Mouse (Mus musculus): Measurements from ENCODE around the gene Zscan20. TPM values are rescaled to one million over a fixed set of nuclear protein-coding genes. Genes with fewer than 3 reads are reported as not detected.
"Not testable (repeated sequence)": the region's sequence is repeated elsewhere in the genome, so short reads cannot be mapped to it uniquely, and the experiment has no call there.

Zscan20 gene
- polyA plus RNA-seq, 1 experiment from 2014 or later: 5.7 TPM

GRCm38 (mm10) chr4:128609276-128609924 lies 498 bp downstream of the Zscan20 start:
- no peaks in the 10 kb centered on the region for H3K9me3 ChIP-seq
- H3K9ac ChIP-seq (replicated peaks): peak overlapping the region; percentile 73
- 10% methylated on average over 25 of the region's 27 CpGs for WGBS
- no peaks in the 10 kb centered on the region for H3K27me3 ChIP-seq
- peak overlapping the region; percentile 74 for H3K4me2 ChIP-seq (replicated peaks)
- no peak for ATAC-seq
- H3K4me3 ChIP-seq (replicated peaks): peak overlapping the region; percentile 63
- H3K27ac ChIP-seq: no peak overlapping the region
- 0 out of 2 replicates have a peak, but pooled peaks cover 2% of the 10 kb centered on the region for H3K36me3 ChIP-seq
- peaks cover 18% of the 10 kb centered on the region for H3K4me1 ChIP-seq (replicated peaks)

GRCm38 (mm10) chr4:128607661-128608060 lies 2.2 kb downstream of the Zscan20 start:
- no peak overlapping the region for H3K4me2 ChIP-seq (replicated peaks)
- ATAC-seq: no peak
- peaks cover 19% of the 10 kb centered on the region for H3K36me3 ChIP-seq
- no peak overlapping the region for H3K9ac ChIP-seq (replicated peaks)
- WGBS: 87% methylated on average over 11 of the region's 11 CpGs
- no peak overlapping the region for H3K27ac ChIP-seq
- H3K4me3 ChIP-seq (replicated peaks): no peak overlapping the region
- H3K27me3 ChIP-seq: no peaks in the 10 kb centered on the region
- H3K4me1 ChIP-seq (replicated peaks): peaks cover 18% of the 10 kb centered on the region
- H3K9me3 ChIP-seq: no peaks in the 10 kb centered on the region

GRCm38 (mm10) chr4:128606586-128606985 lies 3.3 kb downstream of the Zscan20 start:
- WGBS: over 99% methylated on average over 7 of the region's 7 CpGs
- no peaks in the 10 kb centered on the region for H3K9me3 ChIP-seq
- H3K4me1 ChIP-seq (replicated peaks): peaks cover 18% of the 10 kb centered on the region
- H3K4me3 ChIP-seq (replicated peaks): no peak overlapping the region
- no peak overlapping the region for H3K4me2 ChIP-seq (replicated peaks)
- peaks cover 30% of the 10 kb centered on the region for H3K36me3 ChIP-seq
- no peak overlapping the region for H3K27ac ChIP-seq
- H3K9ac ChIP-seq (replicated peaks): no peak overlapping the region
- no peaks in the 10 kb centered on the region for H3K27me3 ChIP-seq
- ATAC-seq: no peak

- Histone ChIP-seq H3K27me3 (no peaks in the 10 kb centered on the region), H3K4me3 (replicated peaks) (no peak overlapping the region), H3K9ac (replicated peaks) (no peak overlapping the region), H3K36me3 (peaks cover 30% of the 10 kb centered on the region), H3K9me3 (no peaks in the 10 kb centered on the region), H3K4me1 (replicated peaks) (no peaks in the 10 kb centered on the region), H3K4me2 (replicated peaks) (no peak overlapping the region), H3K27ac (no peak overlapping the region)
- no peak for ATAC-seq
- WGBS: 93% methylated on average over 12 of the region's 12 CpGs
These were observed 11.9 kb downstream of the Zscan20 start for GRCm38 (mm10) chr4:128597801-128598560.

- Histone ChIP-seq H3K4me2 (replicated peaks) (no peak overlapping the region), H3K27ac (no peak overlapping the region), H3K9ac (replicated peaks) (no peak overlapping the region), H3K4me1 (replicated peaks) (no peaks in the 10 kb centered on the region), H3K4me3 (replicated peaks) (no peak overlapping the region), H3K36me3 (peaks cover 38% of the 10 kb centered on the region), H3K27me3 (no peaks in the 10 kb centered on the region), H3K9me3 (no peaks in the 10 kb centered on the region)
- no peak for ATAC-seq
- 100% methylated on average over 5 of the region's 5 CpGs for WGBS
These were observed 15.8 kb downstream of the Zscan20 start for GRCm38 (mm10) chr4:128594062-128594461.

GRCm38 (mm10) chr4:128593286-128593685 lies 16.6 kb downstream of the Zscan20 start:
- Histone ChIP-seq H3K4me2 (replicated peaks) (no peak overlapping the region), H3K9ac (replicated peaks) (no peak overlapping the region), H3K9me3 (no peaks in the 10 kb centered on the region), H3K4me3 (replicated peaks) (no peak overlapping the region), H3K4me1 (replicated peaks) (no peaks in the 10 kb centered on the region), H3K27ac (no peak overlapping the region), H3K36me3 (peaks cover 42% of the 10 kb centered on the region), H3K27me3 (no peaks in the 10 kb centered on the region)
- ATAC-seq: no peak
- 94% methylated on average over 4 of the region's 4 CpGs for WGBS

- H3K27me3 ChIP-seq: no peaks in the 10 kb centered on the region
- H3K36me3 ChIP-seq: peaks cover 75% of the 10 kb centered on the region
- 61% methylated on average over 4 of the region's 4 CpGs for WGBS
- no peak for ATAC-seq
- H3K27ac ChIP-seq: no peak overlapping the region
- H3K9ac ChIP-seq (replicated peaks): no peak overlapping the region
- no peak overlapping the region for H3K4me3 ChIP-seq (replicated peaks)
- peaks cover 40% of the 10 kb centered on the region for H3K9me3 ChIP-seq
- no peaks in the 10 kb centered on the region for H3K4me1 ChIP-seq (replicated peaks)
- no peak overlapping the region for H3K4me2 ChIP-seq (replicated peaks)
These were observed 30.7 kb downstream of the Zscan20 start for GRCm38 (mm10) chr4:128579182-128579581.

- H3K9ac ChIP-seq (replicated peaks): no peak overlapping the region
- H3K36me3 ChIP-seq: peaks cover 42% of the 10 kb centered on the region
- no peak overlapping the region for H3K27ac ChIP-seq
- H3K27me3 ChIP-seq: no peaks in the 10 kb centered on the region
- H3K9me3 ChIP-seq: peaks cover 7% of the 10 kb centered on the region; the same call in 1 of the 2 replicates
- H3K4me2 ChIP-seq (replicated peaks): no peak overlapping the region
- no peak for ATAC-seq
- no peaks in the 10 kb centered on the region for H3K4me1 ChIP-seq (replicated peaks)
- 96% methylated on average over 4 of the region's 4 CpGs for WGBS
- H3K4me3 ChIP-seq (replicated peaks): no peak overlapping the region
These were observed 34.1 kb downstream of the Zscan20 start for GRCm38 (mm10) chr4:128575811-128576210.

GRCm38 (mm10) chr4:128560327-128560726 lies 49.6 kb downstream of the Zscan20 start:
- Histone ChIP-seq H3K27ac (no peak overlapping the region), H3K9ac (replicated peaks) (no peak overlapping the region), H3K36me3 (peaks cover 43% of the 10 kb centered on the region), H3K27me3 (no peaks in the 10 kb centered on the region), H3K4me3 (replicated peaks) (no peak overlapping the region), H3K9me3 (no peaks in the 10 kb centered on the region), H3K4me2 (replicated peaks) (no peak overlapping the region), H3K4me1 (replicated peaks) (no peaks in the 10 kb centered on the region)
- ATAC-seq: no peak
- WGBS: 78% methylated on average over 3 of the region's 3 CpGs

GRCm38 (mm10) chr4:128554198-128554597 lies 55.7 kb downstream of the Zscan20 start:
- H3K27ac ChIP-seq: no peak overlapping the region
- H3K9me3 ChIP-seq: no peaks in the 10 kb centered on the region
- H3K36me3 ChIP-seq: peaks cover 42% of the 10 kb centered on the region
- no peak overlapping the region for H3K4me2 ChIP-seq (replicated peaks)
- no peaks in the 10 kb centered on the region for H3K27me3 ChIP-seq
- ATAC-seq: no peak
- no peaks in the 10 kb centered on the region for H3K4me1 ChIP-seq (replicated peaks)
- WGBS: 87% methylated on average over 2 of the region's 2 CpGs
- H3K9ac ChIP-seq (replicated peaks): no peak overlapping the region
- H3K4me3 ChIP-seq (replicated peaks): no peak overlapping the region

GRCm38 (mm10) chr4:128550756-128551155 lies 59.1 kb downstream of the Zscan20 start:
- Histone ChIP-seq H3K27me3 (no peaks in the 10 kb centered on the region), H3K9me3 (no peaks in the 10 kb centered on the region), H3K36me3 (peaks cover 55% of the 10 kb centered on the region), H3K4me2 (replicated peaks) (no peak overlapping the region), H3K27ac (no peak overlapping the region), H3K4me1 (replicated peaks) (no peaks in the 10 kb centered on the region), H3K4me3 (replicated peaks) (no peak overlapping the region), H3K9ac (replicated peaks) (no peak overlapping the region)
- 88% methylated on average over 6 of the region's 6 CpGs for WGBS
- ATAC-seq: no peak

- 88% methylated on average over 2 of the region's 2 CpGs for WGBS
- not testable (repeated sequence) for ATAC-seq; H3K4me3 ChIP-seq (replicated peaks); H3K4me2 ChIP-seq (replicated peaks); H3K27ac ChIP-seq; H3K27me3 ChIP-seq; H3K9me3 ChIP-seq; H3K4me1 ChIP-seq (replicated peaks); H3K9ac ChIP-seq (replicated peaks)
- H3K36me3 ChIP-seq: peaks cover 33% of the 10 kb centered on the region
These were observed 65.9 kb downstream of the Zscan20 start for GRCm38 (mm10) chr4:128543956-128544486.

Data from midbrain, embryonic 13.5 days (tissue).